Mouse (Mus musculus): ENCODE data around the gene Ceacam16. TPM values are rescaled to one million over a fixed set of nuclear protein-coding genes. Genes with fewer than 3 reads are reported as not detected.

Gene Ceacam16
- polyA plus RNA-seq, 1 experiment from 2014 or later: not detected

DNA sequence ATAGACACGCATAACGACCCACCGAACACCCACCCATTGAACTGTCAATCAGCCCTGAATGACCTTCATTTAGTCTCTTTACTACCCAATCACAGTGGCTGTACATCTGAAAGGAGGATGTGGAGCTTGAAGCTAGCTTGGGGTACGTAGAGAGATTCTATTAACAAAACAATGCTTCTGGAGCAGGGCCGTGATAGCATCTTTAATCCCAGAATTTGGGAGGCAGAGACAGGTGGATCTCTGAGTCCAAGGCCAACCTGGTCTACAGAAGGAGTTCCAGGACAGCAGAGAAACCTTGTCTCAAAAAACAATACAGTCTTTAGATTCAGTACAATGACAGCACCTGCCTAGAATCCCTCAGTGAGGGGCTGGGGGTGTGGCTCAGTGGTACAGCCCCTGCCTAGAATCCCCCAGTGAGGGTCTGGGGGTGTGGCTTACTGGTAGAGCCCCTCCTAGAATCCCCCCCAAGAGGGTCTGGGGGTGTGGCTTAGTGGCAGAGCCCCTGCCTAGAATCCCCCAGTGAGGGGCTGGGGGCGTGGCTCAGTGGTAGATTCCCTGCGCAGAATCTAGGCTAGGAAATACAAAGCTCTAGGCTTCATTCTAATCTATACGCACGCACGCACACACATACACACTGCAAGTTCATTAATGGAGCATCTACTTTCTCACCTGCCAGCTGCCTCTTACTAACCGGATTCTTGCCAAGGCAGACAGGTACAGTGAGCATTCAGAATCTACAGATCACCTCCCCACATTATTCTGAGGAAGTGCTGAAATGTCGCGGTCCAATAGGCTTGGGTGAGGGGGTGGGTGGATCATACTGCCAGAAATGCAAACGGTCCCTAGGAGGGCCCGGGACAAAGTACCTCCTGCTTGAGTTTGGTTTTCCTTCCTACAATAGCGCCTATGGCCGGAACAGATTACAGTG is 45.5 kb downstream of the Ceacam16 start:
- H3K27ac ChIP-seq (replicated peaks; ENCODE audit: low read depth, low read length): no peak overlapping the region

DNA sequence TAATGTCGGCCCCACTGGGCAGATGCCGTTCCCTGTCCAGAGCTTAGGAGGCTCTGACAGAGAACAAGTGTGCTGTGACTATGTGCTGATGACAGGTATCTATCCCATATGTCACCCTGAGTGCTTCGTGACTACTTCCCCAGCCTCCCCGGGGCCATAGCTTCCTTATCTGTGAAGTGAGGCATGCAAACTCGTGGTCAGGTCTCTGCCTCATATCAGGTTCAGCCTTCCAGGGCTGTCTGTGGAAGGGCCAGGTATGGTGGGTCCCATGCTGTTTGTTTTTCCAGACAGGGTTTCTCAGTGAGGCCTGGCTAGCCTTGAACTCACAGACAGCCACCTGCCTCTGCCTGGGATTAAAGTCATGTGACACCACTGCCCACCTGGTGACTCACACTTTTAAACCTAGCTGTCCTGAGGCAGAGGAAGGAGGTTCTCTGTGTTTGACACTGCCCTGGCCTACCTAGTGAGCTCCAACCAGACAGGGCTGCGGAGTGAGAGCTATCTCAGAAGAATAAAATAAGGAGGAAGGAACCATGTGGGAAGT is 47.4 kb downstream of the Ceacam16 start:
- H3K4me2 ChIP-seq (ENCODE audit: low read length): no peak overlapping the region
- no peaks in the 10 kb centered on the region for H3K36me3 ChIP-seq (ENCODE audit: control insufficient read depth, insufficient read depth, low read length)
- 88% methylated on average over 6 of the region's 6 CpGs for WGBS
- ATAC-seq (ENCODE audit: low FRiP score, low TSS enrichment) (no peak), DNase-seq (no peak)
- no peak overlapping the region for H3K9ac ChIP-seq (replicated peaks; ENCODE audit: low read length)
- H3K27ac ChIP-seq (replicated peaks; ENCODE audit: low read depth, low read length): no peak overlapping the region
- H3K27me3 ChIP-seq (ENCODE audit: control insufficient read depth, insufficient read depth, low read length): peaks cover 38% of the 10 kb centered on the region
- no peaks in the 10 kb centered on the region for H3K9me3 ChIP-seq (ENCODE audit: control insufficient read depth, low read length)
- H3K4me3 ChIP-seq (replicated peaks; ENCODE audit: low read depth, low read length): no peak overlapping the region
- H3K4me1 ChIP-seq (ENCODE audit: control insufficient read depth, insufficient read depth, low read length): peaks cover 18% of the 10 kb centered on the region

More for the DNA sequence above, 45.5 kb downstream of the Ceacam16 start:
- Histone ChIP-seq H3K9ac (replicated peaks; ENCODE audit: low read length) (peak overlapping the region; percentile 58; the same call in 1 of the 2 replicates), H3K9me3 (ENCODE audit: control insufficient read depth, low read length) (no peaks in the 10 kb centered on the region), H3K4me1 (ENCODE audit: control insufficient read depth, insufficient read depth, low read length) (peaks cover 18% of the 10 kb centered on the region), H3K4me3 (replicated peaks; ENCODE audit: low read depth, low read length) (peak overlapping the region; percentile 34), H3K27me3 (ENCODE audit: control insufficient read depth, insufficient read depth, low read length) (peaks cover 20% of the 10 kb centered on the region), H3K36me3 (ENCODE audit: control insufficient read depth, insufficient read depth, low read length) (no peaks in the 10 kb centered on the region), H3K4me2 (ENCODE audit: low read length) (peak overlapping the region; percentile 54)
- DNase-seq (no peak), ATAC-seq (ENCODE audit: low FRiP score, low TSS enrichment) (no peak)
- 21% methylated on average over 17 of the region's 17 CpGs for WGBS

DNA sequence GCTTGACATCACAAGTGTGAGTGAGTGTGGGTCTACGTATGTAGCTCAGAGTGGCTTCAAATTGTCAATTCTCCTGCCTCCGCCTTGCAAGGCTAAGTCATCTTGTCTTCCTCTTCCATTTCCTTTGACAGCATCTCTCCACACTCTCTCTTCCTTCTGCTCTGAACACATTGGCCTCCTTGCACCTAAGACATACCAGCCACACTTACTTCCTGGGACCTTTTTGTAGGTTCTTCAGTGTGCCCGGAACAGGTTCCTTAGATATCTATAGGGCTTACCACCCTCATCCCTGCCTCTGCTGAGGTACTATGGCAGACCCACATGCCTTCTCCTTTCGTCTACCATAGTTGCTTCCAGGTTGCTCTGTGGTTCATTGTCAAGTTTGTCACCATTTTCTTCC is 47.9 kb downstream of the Ceacam16 start:
- Histone ChIP-seq H3K36me3 (ENCODE audit: control insufficient read depth, insufficient read depth, low read length) (no peaks in the 10 kb centered on the region), H3K9me3 (ENCODE audit: control insufficient read depth, low read length) (no peaks in the 10 kb centered on the region), H3K9ac (replicated peaks; ENCODE audit: low read length) (no peak overlapping the region), H3K27ac (replicated peaks; ENCODE audit: low read depth, low read length) (no peak overlapping the region), H3K4me2 (ENCODE audit: low read length) (no peak overlapping the region), H3K27me3 (ENCODE audit: control insufficient read depth, insufficient read depth, low read length) (peaks cover 43% of the 10 kb centered on the region), H3K4me1 (ENCODE audit: control insufficient read depth, insufficient read depth, low read length) (peaks cover 18% of the 10 kb centered on the region), H3K4me3 (replicated peaks; ENCODE audit: low read depth, low read length) (no peak overlapping the region)
- ATAC-seq (ENCODE audit: low FRiP score, low TSS enrichment): no peak
- 88% methylated on average over 4 of the region's 4 CpGs for WGBS
- DNase-seq: no peak

DNA sequence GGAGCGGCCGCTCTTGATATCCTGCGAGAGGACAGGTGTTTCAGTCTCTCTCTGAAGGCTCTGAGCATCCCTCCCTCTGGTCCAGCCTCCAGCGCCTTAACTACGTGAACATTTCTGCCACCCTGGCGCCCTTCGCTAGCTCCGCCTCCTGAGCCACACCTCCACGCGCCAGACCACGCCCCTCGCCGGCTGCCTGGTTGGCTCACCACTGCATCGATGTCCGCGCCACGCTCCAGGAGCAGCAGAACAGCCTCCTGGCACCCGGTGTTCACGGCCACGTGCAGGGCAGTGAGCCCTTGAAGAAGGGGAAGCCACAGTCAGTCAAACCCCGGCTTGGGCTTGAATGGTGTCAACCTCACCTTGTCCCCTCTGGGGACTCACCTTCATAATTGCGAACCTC is 50.0 kb downstream of the Ceacam16 start:
- Histone ChIP-seq H3K4me3 (replicated peaks; ENCODE audit: low read depth, low read length) (peak overlapping the region; percentile 18), H3K4me2 (ENCODE audit: low read length) (peak overlapping the region; percentile 46), H3K4me1 (ENCODE audit: control insufficient read depth, insufficient read depth, low read length) (0 out of 2 replicates have a peak, but pooled peaks cover 7% of the 10 kb centered on the region), H3K27ac (replicated peaks; ENCODE audit: low read depth, low read length) (no peak overlapping the region), H3K36me3 (ENCODE audit: control insufficient read depth, insufficient read depth, low read length) (no peaks in the 10 kb centered on the region), H3K27me3 (ENCODE audit: control insufficient read depth, insufficient read depth, low read length) (peaks cover 43% of the 10 kb centered on the region), H3K9me3 (ENCODE audit: control insufficient read depth, low read length) (no peaks in the 10 kb centered on the region), H3K9ac (replicated peaks; ENCODE audit: low read length) (0 out of 2 replicates have a peak overlapping the region, but pooled peaks have one; percentile 9)
- no peak for ATAC-seq (ENCODE audit: low FRiP score, low TSS enrichment)
- WGBS: 4% methylated on average over 22 of the region's 22 CpGs
- peak; percentile 55 for DNase-seq

DNA sequence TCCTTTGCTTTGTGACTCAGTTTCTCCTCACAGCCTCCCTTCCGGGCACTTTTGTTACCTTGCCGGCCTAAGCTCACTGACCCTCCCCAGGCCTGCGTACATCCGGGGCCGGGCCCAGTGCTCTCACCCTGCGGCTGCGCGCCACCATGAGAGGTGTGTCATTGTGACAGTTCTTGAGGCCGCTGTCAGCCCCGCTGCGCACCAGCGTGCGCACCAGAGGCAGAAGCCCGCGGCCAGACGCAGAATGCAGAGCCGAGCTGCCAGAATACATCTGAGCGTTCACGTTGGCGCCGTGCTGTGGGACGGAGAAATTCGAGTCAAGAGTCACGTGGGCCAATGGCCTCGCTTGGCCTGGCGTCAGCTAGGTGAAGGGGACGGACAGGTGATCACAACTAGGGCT is 51.7 kb downstream of the Ceacam16 start:
- Histone ChIP-seq H3K9me3 (ENCODE audit: control insufficient read depth, low read length) (no peaks in the 10 kb centered on the region), H3K36me3 (ENCODE audit: control insufficient read depth, insufficient read depth, low read length) (no peaks in the 10 kb centered on the region), H3K4me1 (ENCODE audit: control insufficient read depth, insufficient read depth, low read length) (0 out of 2 replicates have a peak, but pooled peaks cover 6% of the 10 kb centered on the region), H3K9ac (replicated peaks; ENCODE audit: low read length) (peak overlapping the region; percentile 42; the same call in 1 of the 2 replicates), H3K27ac (replicated peaks; ENCODE audit: low read depth, low read length) (no peak overlapping the region), H3K27me3 (ENCODE audit: control insufficient read depth, insufficient read depth, low read length) (peaks cover 43% of the 10 kb centered on the region), H3K4me2 (ENCODE audit: low read length) (peak overlapping the region; percentile 47), H3K4me3 (replicated peaks; ENCODE audit: low read depth, low read length) (peak overlapping the region; percentile 25)
- ATAC-seq (ENCODE audit: low FRiP score, low TSS enrichment) (peak; percentile 68; the same call in 1 of the 2 replicates), DNase-seq (peak; percentile 65)
- 3% methylated on average over 27 of the region's 27 CpGs for WGBS

DNA sequence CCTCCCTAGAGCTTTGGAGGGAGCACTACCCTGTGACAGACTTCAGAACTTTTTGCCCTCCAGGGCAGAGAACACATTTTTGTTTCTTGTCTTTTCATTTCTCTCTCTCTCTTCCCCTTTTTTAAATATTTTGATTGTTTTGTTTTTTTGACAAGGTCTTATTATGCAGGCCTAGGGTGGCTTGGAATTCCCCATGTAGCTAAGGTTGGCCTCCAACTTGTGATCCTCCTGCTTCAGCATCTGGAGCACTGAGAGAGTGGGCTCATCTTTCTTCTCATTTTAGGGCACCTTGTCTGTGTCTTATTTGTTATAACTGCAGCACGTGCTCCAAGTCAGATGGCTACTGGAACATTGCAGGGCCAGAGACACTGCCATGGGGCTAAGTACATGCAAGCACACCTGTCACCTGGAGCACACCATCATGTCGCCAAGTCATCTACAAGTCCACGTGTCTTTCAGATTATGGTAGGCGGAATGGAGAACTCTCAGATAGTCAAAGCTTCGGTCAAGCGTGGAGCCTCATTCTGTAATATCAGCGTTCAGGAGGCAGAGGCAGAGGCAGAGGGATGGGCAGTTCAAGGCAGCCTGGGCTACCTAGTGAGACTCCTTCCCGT is 54.6 kb downstream of the Ceacam16 start:
- H3K4me3 ChIP-seq (replicated peaks; ENCODE audit: low read depth, low read length): no peak overlapping the region
- WGBS: 86% methylated on average over 8 of the region's 8 CpGs
- 0 out of 2 replicates have a peak, but pooled peaks cover 6% of the 10 kb centered on the region for H3K4me1 ChIP-seq (ENCODE audit: control insufficient read depth, insufficient read depth, low read length)
- DNase-seq (no peak), ATAC-seq (ENCODE audit: low FRiP score, low TSS enrichment) (no peak)
- peaks cover 31% of the 10 kb centered on the region for H3K27me3 ChIP-seq (ENCODE audit: control insufficient read depth, insufficient read depth, low read length)
- H3K9me3 ChIP-seq (ENCODE audit: control insufficient read depth, low read length): no peaks in the 10 kb centered on the region
- no peak overlapping the region for H3K4me2 ChIP-seq (ENCODE audit: low read length)
- H3K9ac ChIP-seq (replicated peaks; ENCODE audit: low read length): no peak overlapping the region
- H3K27ac ChIP-seq (replicated peaks; ENCODE audit: low read depth, low read length): no peak overlapping the region
- H3K36me3 ChIP-seq (ENCODE audit: control insufficient read depth, insufficient read depth, low read length): no peaks in the 10 kb centered on the region

DNA sequence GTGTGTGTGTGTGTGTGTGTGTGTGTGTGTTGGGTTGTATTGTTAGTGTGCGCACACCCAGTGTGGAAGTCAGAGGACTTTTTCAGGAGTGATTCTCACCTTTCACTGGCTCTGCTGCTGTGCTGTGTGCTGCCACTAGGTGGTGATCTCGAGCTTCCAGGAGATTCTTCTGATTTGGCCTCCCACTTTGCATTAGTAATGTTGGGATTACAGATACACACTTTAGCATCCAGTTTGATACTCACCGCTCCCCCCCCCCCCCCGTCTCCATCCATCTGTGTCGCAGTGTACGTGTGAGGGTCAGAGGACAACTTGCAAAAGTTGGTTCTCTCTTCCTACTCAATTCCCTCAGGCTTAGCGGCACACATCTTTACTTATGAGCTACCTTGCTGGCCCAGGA is 58.1 kb downstream of the Ceacam16 start:
- H3K36me3 ChIP-seq (ENCODE audit: control insufficient read depth, insufficient read depth, low read length): no peaks in the 10 kb centered on the region
- no peak overlapping the region for H3K27ac ChIP-seq (replicated peaks; ENCODE audit: low read depth, low read length)
- no peak overlapping the region for H3K4me2 ChIP-seq (ENCODE audit: low read length)
- no peaks in the 10 kb centered on the region for H3K27me3 ChIP-seq (ENCODE audit: control insufficient read depth, insufficient read depth, low read length)
- H3K9ac ChIP-seq (replicated peaks; ENCODE audit: low read length): no peak overlapping the region
- ATAC-seq (ENCODE audit: low FRiP score, low TSS enrichment): no peak
- H3K9me3 ChIP-seq (ENCODE audit: control insufficient read depth, low read length): no peaks in the 10 kb centered on the region
- H3K4me1 ChIP-seq (ENCODE audit: control insufficient read depth, insufficient read depth, low read length): no peaks in the 10 kb centered on the region
- WGBS: 18% methylated on average over 7 of the region's 7 CpGs
- peak; percentile 86 for DNase-seq
- H3K4me3 ChIP-seq (replicated peaks; ENCODE audit: low read depth, low read length): no peak overlapping the region

All from midbrain, embryonic 14.5 days (tissue).